Mouse (Mus musculus) cerebellum, adult 18-20 months (tissue): ENCODE data around the gene Col26a1.
A peak's percentile ranks its signal among the peaks of the same experiment; 100 is the strongest.
"Not testable (repeated sequence)": the region's sequence is repeated elsewhere in the genome, so short reads cannot be mapped to it uniquely, and the experiment has no call there.

Source experiments
- DNase-seq, 2 experiments: peaks; one replicate each; pipeline ENCODE4 v3.0.0; 2021

The Col26a1 gene

GRCm38 (mm10) chr5:136805019-136805418, 78.0 kb downstream of the Col26a1 start:
- DNase-seq = no peak

GRCm38 (mm10) chr5:136804246-136804645, 78.8 kb downstream of the Col26a1 start:
- no peak for DNase-seq

- DNase-seq = no peak
Observed at GRCm38 (mm10) chr5:136802732-136803131, 80.3 kb downstream of the Col26a1 start.

- no peak for DNase-seq
Observed at GRCm38 (mm10) chr5:136796917-136797316, 86.1 kb downstream of the Col26a1 start.

GRCm38 (mm10) chr5:136793807-136794206, 89.2 kb downstream of the Col26a1 start:
- no peak for DNase-seq

GRCm38 (mm10) chr5:136792541-136792940, 90.5 kb downstream of the Col26a1 start:
- DNase-seq = no peak

GRCm38 (mm10) chr5:136791204-136791603, 91.8 kb downstream of the Col26a1 start:
- DNase-seq = no peak

GRCm38 (mm10) chr5:136790570-136791196, 92.3 kb downstream of the Col26a1 start:
- peak; percentile 79 to 86 for DNase-seq

- DNase-seq = no peak
Observed at GRCm38 (mm10) chr5:136784531-136784930, 98.5 kb downstream of the Col26a1 start.

- DNase-seq = no peak
Observed at GRCm38 (mm10) chr5:136782600-136782999, 100.4 kb downstream of the Col26a1 start.

- peak; percentile 9 to 32 for DNase-seq
Observed at GRCm38 (mm10) chr5:136780465-136780864, 102.5 kb downstream of the Col26a1 start.

- no peak for DNase-seq
Observed at GRCm38 (mm10) chr5:136779946-136780345, 103.1 kb downstream of the Col26a1 start.

- DNase-seq = no peak
Observed at GRCm38 (mm10) chr5:136775548-136775947, 107.5 kb downstream of the Col26a1 start.

GRCm38 (mm10) chr5:136773044-136774039, 109.7 kb downstream of the Col26a1 start:
- no peak for DNase-seq

GRCm38 (mm10) chr5:136771132-136771531, 111.9 kb downstream of the Col26a1 start:
- DNase-seq = no peak

GRCm38 (mm10) chr5:136767304-136767703, 115.7 kb downstream of the Col26a1 start:
- no peak for DNase-seq

- no peak for DNase-seq
Observed at GRCm38 (mm10) chr5:136764157-136764669, 118.8 kb downstream of the Col26a1 start.

- DNase-seq = no peak
Observed at GRCm38 (mm10) chr5:136760345-136760744, 122.7 kb downstream of the Col26a1 start.

- no peak for DNase-seq
Observed at GRCm38 (mm10) chr5:136759781-136760180, 123.2 kb downstream of the Col26a1 start.

GRCm38 (mm10) chr5:136755696-136756095, 127.3 kb downstream of the Col26a1 start:
- peak; percentile 43 to 67 for DNase-seq

- peak in 1 of 2 experiments; percentile 2 for DNase-seq
Observed at GRCm38 (mm10) chr5:136754053-136754591, 128.9 kb downstream of the Col26a1 start.

GRCm38 (mm10) chr5:136753176-136753575, 129.8 kb downstream of the Col26a1 start:
- not testable (repeated sequence) for DNase-seq

GRCm38 (mm10) chr5:136752104-136752503, 130.9 kb downstream of the Col26a1 start:
- no peak for DNase-seq
